Mouse (Mus musculus) ES-Bruce4 (cell line): Measurements from ENCODE around the gene Pdzk1ip1.

ENCODE experiments used
- CTCF ChIP-seq: IDR thresholded peaks from one replicate; pipeline ENCODE4 v1.8.1; 2011; ENCODE audit warnings: low read depth, low read length
- POLR2A ChIP-seq: IDR thresholded peaks from one replicate; pipeline ENCODE4 v1.8.1; 2011; ENCODE audit warnings: low read length; ENCODE audit not compliant: insufficient read depth

- TF ChIP-seq CTCF (no peak), POLR2A (no peak)
Measured at GRCm38 (mm10) chr4:115095671-115096434, 7.3 kb downstream of the Pdzk1ip1 start.
